8 mouse cellular contexts compared by ENCODE assay signal in the genomic region with DNA sequence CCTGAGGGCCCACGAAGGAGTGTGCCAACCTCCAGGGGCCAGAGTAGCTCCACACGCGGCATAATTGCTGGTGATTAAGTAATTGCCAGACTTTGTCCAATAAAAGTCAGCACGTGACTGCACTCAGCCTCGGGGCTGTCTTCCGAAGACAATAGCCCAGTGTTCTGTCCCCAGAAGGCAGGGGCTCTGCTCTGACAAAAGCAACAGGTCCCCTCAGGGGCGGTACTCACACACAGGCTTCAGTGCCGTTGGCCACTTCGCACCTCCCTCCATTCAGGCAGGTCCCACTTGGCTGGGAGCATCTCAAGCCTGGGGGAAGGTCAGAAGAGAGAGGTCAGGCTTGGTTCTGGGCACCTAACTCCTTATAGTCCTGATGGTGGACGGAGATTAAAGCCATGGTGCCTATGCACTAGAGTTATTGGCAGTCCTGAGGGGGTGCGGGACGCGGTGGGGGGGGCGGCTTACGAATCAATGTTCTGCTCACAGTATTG. TPM values are rescaled to one million over a fixed set of nuclear protein-coding genes. Genes with fewer than 3 reads are reported as not detected.
DNase-seq lines count a peak whose midpoint lies in the region; ATAC-seq lines count a peak whose summit lies in the region.

No protein-coding gene starts in this region.

- peaks cover 87% of the 10 kb centered on the region for H3K4me1 ChIP-seq in megakaryocyte, embryonic 14.5 days
- peaks cover 46% of the 10 kb centered on the region for H3K4me1 ChIP-seq in intestine, embryonic 14.5 days (replicated peaks; ENCODE audit: control insufficient read depth, insufficient read depth, low read length)

- H3K4me3 ChIP-seq in megakaryocyte, embryonic 14.5 days (replicated peaks): peak overlapping the region; percentile 94
- H3K4me3 ChIP-seq in intestine, embryonic 14.5 days (ENCODE audit: low read depth, low read length): peak overlapping the region; percentile 81

- peaks cover 18% of the 10 kb centered on the region for H3K36me3 ChIP-seq in megakaryocyte, embryonic 14.5 days (replicated peaks; ENCODE audit: low read length)
- H3K36me3 ChIP-seq in intestine, embryonic 14.5 days (ENCODE audit: control insufficient read depth, insufficient read depth, low read length): 0 out of 2 replicates have a peak, but pooled peaks cover 11% of the 10 kb centered on the region

- peak overlapping the region; percentile 77 for H3K27ac ChIP-seq in intestine, embryonic 14.5 days (ENCODE audit: low read depth)

- intact Hi-C loops in gastrocnemius, postnatal 36 days (cut with DNase I): no loop called here

- DNase-seq in embryo, embryonic 9.5 days (ENCODE audit: extremely low spot score): peak; percentile 74
- peak; percentile 77 for DNase-seq in intestine, embryonic 14.5 days (ENCODE audit: low spot score)
- peak; percentile 89 for DNase-seq in mesoderm, embryonic 11.5 days (ENCODE audit: low read depth, low spot score)
- DNase-seq in c-Kit-positive CD71-positive TER-119-positive erythroid progenitor cells, embryonic 14.5 days (ENCODE audit: low spot score): no peak
- DNase-seq in gastrocnemius, postnatal 36 days: no peak
- DNase-seq in frontal cortex, postnatal 25 days (ENCODE audit: low spot score in 2 of 2): no peak

- peaks cover 89% of the 10 kb centered on the region for H3K27me3 ChIP-seq in megakaryocyte, embryonic 14.5 days (replicated peaks)
- H3K27me3 ChIP-seq in intestine, embryonic 14.5 days (replicated peaks; ENCODE audit: control insufficient read depth, insufficient read depth, low read length): peaks cover 11% of the 10 kb centered on the region

- WGBS in intestine, embryonic 14.5 days: 8% methylated on average over 15 of the region's 15 CpGs

- no peak for ATAC-seq in megakaryocyte, adult 5-6 weeks (ENCODE audit: poor library complexity, severe bottlenecking)
- ATAC-seq in intestine, embryonic 14.5 days (replicated peaks; ENCODE audit: low FRiP score, low TSS enrichment, low read depth): peak; percentile 63

- H3K9me3 ChIP-seq in megakaryocyte, embryonic 14.5 days: no peaks in the 10 kb centered on the region
- H3K9me3 ChIP-seq in intestine, embryonic 14.5 days (ENCODE audit: control insufficient read depth, low read length): no peaks in the 10 kb centered on the region

- peak overlapping the region; percentile 75 for H3K9ac ChIP-seq in intestine, embryonic 14.5 days (ENCODE audit: low read length)

- peak overlapping the region; percentile 77 for H3K4me2 ChIP-seq in intestine, embryonic 14.5 days (ENCODE audit: low read length)

RNA-seq across cellular contexts. Expression of a gene that starts 14.8 kb away (rescaled TPM):
- 1.2 and 4.2 TPM in 2 replicates for polyA plus RNA-seq in megakaryocyte, embryonic 14.5 days (2012; ENCODE audit: insufficient read depth, low replicate concordance)
- 37.6 and 43.0 TPM in 2 replicates for total RNA-seq in megakaryocyte, adult 5-6 weeks (2015)
- 22.3 and 48.3 TPM in 2 replicates for total RNA-seq in megakaryocyte, adult 5-6 weeks (2017)
- 21.6 and 24.3 TPM in 2 replicates for polyA plus RNA-seq in intestine, embryonic 14.5 days (2014; fragmentation: Nextera tagmentation; extraction: Ambion mirVana)
- total RNA-seq in gastrocnemius, postnatal 36 days (2021): 1 to 10 TPM; 7.7 to 8.0 TPM

RNA-seq across cellular contexts. Expression of a gene that starts 56.7 kb away (rescaled TPM):
- polyA plus RNA-seq in megakaryocyte, embryonic 14.5 days (2012; ENCODE audit: insufficient read depth, low replicate concordance): 7.6 and 26.1 TPM in 2 replicates
- 41.6 and 43.9 TPM in 2 replicates for total RNA-seq in megakaryocyte, adult 5-6 weeks (2015)
- total RNA-seq in megakaryocyte, adult 5-6 weeks (2017): 31.1 and 34.6 TPM in 2 replicates
- 33.7 and 39.8 TPM in 2 replicates for polyA plus RNA-seq in intestine, embryonic 14.5 days (2014; fragmentation: Nextera tagmentation; extraction: Ambion mirVana)
- 10 to 100 TPM; 21.0 to 23.9 TPM for total RNA-seq in gastrocnemius, postnatal 36 days (2021)

Comparison
In these comparisons a context has a peak if more than half of its experiments do, and no peak if none do; other contexts are left out.
1. DNase-seq: peak in embryo, embryonic 9.5 days (single experiment), intestine, embryonic 14.5 days (single experiment) and mesoderm, embryonic 11.5 days (single experiment); none in c-Kit-positive CD71-positive TER-119-positive erythroid progenitor cells, embryonic 14.5 days (single experiment), gastrocnemius, postnatal 36 days (0 of 2) and frontal cortex, postnatal 25 days (0 of 2).